Mouse (Mus musculus) testis, postnatal 10 days (tissue): Measurements from ENCODE around the gene Efs.
A peak's percentile ranks its signal among the peaks of the same experiment; 100 is the strongest.

ENCODE experiments used
- DNase-seq: peaks from one replicate; pipeline ENCODE4 v3.0.0; 2021; ENCODE audit warnings: low spot score

Gene Efs

GRCm38 (mm10) chr14:54920076-54920685, 5.7 kb downstream of the Efs start:
- no peak for DNase-seq

GRCm38 (mm10) chr14:54913343-54913742, 12.6 kb downstream of the Efs start:
- DNase-seq, result no peak

DNA sequence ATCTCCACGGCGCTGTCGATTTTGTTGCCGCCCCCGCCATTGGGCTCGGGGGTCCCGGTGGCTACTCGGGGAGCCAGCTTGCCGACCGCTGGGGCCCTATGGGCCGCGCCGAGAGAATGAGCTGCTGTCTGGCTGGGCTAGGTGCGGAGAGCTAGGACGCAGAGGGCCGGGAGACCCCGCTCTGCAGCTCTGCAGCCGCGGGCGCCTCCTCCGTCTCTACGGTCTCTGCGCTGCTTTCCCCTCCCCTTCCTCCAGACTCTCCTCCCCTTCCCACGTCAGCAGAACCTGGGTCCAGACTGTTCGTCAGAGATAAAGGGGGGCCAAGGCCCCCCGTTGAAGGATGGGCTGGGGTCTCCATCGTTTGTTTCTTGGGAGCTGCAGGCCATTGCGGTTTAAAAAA, 13.0 kb downstream of the Efs start, which contains the start of gene Slc22a17:
Gene Slc22a17 (minus strand): TSS at position 247 of the 400 bp plus-strand sequence.
- DNase-seq, result peak; percentile 81

GRCm38 (mm10) chr14:54912109-54912850, 13.6 kb downstream of the Efs start:
- DNase-seq, result peak; percentile 68

GRCm38 (mm10) chr14:54908682-54909081, 17.2 kb downstream of the Efs start:
- DNase-seq, result no peak

- no peak for DNase-seq
These were observed 22.3 kb downstream of the Efs start for GRCm38 (mm10) chr14:54903641-54904040.

DNA sequence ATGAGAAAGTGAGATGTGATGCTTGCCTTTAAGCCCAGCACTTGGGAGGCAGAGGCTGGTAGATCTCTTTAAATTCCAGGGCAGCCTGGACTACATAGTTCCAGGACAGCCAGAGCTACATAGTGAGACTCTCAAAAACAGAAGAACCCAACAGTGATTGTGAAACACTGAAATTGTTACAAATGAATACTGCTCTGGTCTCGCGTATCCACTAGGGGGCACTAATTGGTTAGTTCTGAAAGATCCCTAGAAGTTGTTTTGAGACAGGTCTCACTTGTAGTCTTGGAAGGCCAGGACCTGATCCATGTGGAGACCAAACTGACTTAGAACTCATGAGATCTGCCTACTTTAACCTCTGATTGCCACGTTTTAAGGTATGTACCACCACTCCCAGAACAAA, 25.5 kb downstream of the Efs start:
- peak; percentile 70 for DNase-seq

DNA sequence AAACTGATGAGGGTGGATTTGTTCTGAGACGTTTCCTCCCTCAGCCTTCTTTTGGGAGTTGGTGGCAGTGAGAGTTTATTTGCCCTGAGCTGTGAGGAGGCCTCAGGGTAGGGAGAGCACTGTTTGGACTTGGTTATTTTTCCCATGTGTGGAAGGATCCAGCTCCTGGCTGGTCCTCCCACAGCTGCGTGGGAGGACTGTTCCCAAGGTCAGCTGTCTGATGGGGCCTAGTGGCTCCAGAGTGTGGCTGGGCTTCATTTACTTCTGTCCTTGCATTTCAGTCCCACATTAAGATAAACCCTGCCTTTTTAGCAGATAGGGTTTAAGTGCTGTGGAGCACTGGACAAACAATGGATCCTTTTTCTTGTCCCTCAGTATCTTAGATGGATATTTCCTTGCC, 28.5 kb downstream of the Efs start:
- DNase-seq, result peak; percentile 71

GRCm38 (mm10) chr14:54894296-54895151, 31.4 kb downstream of the Efs start:
- peak; percentile 82 for DNase-seq

- peak; percentile 94 for DNase-seq
These were observed 32.2 kb downstream of the Efs start for GRCm38 (mm10) chr14:54893651-54894181.

GRCm38 (mm10) chr14:54892200-54892599, 33.7 kb downstream of the Efs start, which contains the start of gene Pabpn1:
Pabpn1 (plus strand) TSS chr14:54892500.
- DNase-seq, result no peak

DNA sequence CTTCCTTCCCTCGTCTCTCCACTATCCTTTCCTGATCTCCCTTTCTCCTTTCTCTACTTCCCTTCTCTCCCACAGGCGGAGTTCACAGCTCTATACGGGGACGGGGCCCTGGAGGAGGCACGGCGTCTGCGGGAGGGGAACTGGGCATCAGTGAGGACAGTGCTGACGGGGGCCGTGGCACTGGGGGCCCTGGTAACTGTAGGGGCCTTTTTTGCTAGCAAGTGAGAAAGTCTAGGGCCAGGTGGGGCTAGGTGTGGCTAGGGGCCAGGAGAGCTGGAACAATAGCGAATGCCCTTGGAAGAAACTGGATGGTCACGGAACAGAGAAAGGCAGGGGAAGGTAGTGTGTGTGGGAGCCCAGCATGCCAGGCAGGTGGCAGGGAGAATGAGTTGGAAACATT, 40.6 kb downstream of the Efs start:
- peak; percentile 63 for DNase-seq

DNA sequence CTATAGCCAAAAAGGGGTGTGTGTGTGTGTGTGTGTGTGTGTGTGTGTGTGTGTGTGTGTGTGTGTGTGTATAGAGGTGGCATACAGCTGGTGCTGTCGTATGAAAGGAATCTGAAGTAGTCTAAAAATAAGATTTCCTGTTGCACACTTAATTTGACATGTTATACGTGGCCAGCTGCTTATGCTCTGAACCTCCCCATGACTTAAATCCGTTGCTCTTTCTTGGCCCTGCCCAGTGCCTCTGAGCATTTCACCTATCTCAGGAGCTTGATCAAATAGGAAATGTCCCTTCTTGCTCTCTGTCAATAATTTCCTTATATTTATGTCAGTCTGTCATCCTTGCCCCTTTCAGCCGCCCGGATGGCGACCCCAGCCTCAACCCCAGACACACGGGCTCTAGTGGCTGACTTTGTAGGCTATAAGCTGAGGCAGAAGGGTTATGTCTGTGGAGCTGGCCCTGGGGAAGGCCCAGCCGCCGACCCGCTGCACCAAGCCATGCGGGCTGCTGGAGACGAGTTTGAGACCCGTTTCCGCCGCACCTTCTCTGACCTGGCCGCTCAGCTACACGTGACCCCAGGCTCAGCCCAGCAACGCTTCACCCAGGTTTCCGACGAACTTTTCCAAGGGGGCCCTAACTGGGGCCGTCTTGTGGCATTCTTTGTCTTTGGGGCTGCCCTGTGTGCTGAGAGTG, 41.8 kb downstream of the Efs start:
- DNase-seq, result no peak

- peak; percentile 95 for DNase-seq
These were observed 42.5 kb downstream of the Efs start, which contains the start of the genes Bcl2l2 and Gm20521 for GRCm38 (mm10) chr14:54883154-54884021. Bcl2l2 (plus strand) TSS chr14:54883377. Gm20521 (plus strand) TSS chr14:54883441.

- peak; percentile 82 for DNase-seq
These were observed 48.7 kb downstream of the Efs start, which contains the start of gene Ppp1r3e for GRCm38 (mm10) chr14:54877048-54877715. Ppp1r3e (minus strand) TSS chr14:54877550.

DNA sequence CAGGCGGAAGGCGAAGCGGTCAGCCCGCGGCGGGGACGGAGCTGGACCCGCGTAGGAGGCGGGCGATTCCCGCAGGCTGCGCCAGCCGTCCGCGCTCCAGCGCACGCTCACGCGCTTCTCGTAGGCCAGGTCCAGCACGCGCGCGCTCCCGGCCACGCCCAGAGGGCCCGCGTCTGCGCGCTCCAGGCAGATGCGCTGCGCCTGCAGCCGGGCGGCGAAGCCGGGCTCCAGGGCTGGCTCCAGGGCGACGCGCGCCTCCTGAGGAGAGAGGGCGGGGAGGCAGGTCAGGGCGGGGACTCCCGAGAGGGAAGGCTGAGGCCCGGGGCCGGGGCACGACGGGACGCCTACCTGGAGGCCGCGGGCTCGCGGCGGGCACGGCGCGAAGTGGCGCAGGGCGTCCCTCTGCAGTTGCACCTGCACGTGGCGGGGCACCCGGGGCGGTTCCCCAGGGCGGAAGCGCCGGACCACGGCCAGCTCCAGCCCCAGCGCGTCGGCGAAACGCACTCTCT, 49.3 kb downstream of the Efs start:
- peak; percentile 94 for DNase-seq

DNA sequence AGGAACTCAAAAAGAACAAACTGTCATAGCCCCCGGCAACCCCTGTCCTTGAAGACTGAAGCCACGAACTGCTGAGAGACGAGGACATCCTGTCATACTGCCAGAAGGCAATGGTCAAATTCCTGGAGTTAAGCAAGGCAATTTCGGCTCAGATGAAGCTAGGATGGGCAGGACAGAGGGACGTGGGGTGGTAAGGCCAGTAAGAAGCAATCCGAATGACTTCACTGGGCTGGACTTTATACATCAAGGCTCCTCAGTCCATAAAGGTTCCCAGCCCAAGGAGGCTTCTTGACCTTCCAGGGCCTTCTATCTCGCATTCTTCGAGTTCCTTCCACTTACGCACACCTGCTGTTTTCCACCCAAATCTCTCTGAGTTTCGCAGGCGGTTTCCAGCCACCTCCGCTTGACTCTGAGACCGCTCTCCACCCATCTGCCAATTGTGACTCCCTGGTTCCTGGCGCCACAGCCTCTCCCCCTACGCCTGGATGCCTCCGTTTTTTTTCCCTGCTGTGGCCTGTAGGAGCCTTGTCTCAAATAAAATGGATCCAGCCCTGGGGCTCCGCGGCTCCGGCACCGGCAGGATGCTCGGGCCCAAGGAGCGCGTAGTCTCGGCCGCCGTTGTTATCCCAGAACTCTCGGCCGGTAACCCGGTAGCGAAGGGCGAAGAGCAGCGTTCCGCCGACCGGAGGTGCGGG, 49.9 kb downstream of the Efs start:
- no peak for DNase-seq

GRCm38 (mm10) chr14:54874165-54874564, 51.8 kb downstream of the Efs start:
- DNase-seq, result no peak

GRCm38 (mm10) chr14:54870861-54871260, 55.1 kb downstream of the Efs start, which contains the start of gene Homez:
Homez (minus strand) TSS chr14:54870961.
- no peak for DNase-seq
